9 mouse cellular contexts compared by ENCODE assay signal in genomic region chr19:46275307-46275706, GRCm38 (mm10). TPM values are rescaled to one million over a fixed set of nuclear protein-coding genes. Genes with fewer than 3 reads are reported as not detected.
DNase-seq lines count a peak whose midpoint lies in the region; ATAC-seq and TF ChIP-seq lines count a peak whose summit lies in the region.
"Had no signal": no experiment of that assay in that cellular context is flagged by ENCODE, and none has a peak within 500 bp of the region (broad histone marks: within the 10 kb centered on the region; RNA-seq: fewer than 3 reads in every experiment).

No protein-coding gene starts in this region.

- ATAC-seq in heart, postnatal 0 days (ENCODE audit: insufficient read depth, low read depth), result no peak
- ATAC-seq in lung, embryonic 14.5 days (ENCODE audit: insufficient read depth), result no peak

- no peak overlapping the region for H3K9ac ChIP-seq in heart, postnatal 0 days (replicated peaks; ENCODE audit: low read depth, low read length)
- no peak overlapping the region for H3K9ac ChIP-seq in lung, embryonic 14.5 days
- H3K9ac ChIP-seq: midbrain, embryonic 12.5 days had no signal

- H3K27ac ChIP-seq in heart, postnatal 0 days (ENCODE audit: low read depth), result no peak overlapping the region
- no peak overlapping the region for H3K27ac ChIP-seq in lung, embryonic 14.5 days (ENCODE audit: low read depth)
- H3K27ac ChIP-seq in heart, embryonic 10.5 days, result no peak overlapping the region
- H3K27ac ChIP-seq: midbrain, embryonic 12.5 days had no signal

- H3K9me3 ChIP-seq in heart, postnatal 0 days (replicated peaks; ENCODE audit: control insufficient read depth, low read length), result 0 out of 2 replicates have a peak, but pooled peaks cover 4% of the 10 kb centered on the region
- no peaks in the 10 kb centered on the region for H3K9me3 ChIP-seq in lung, embryonic 14.5 days (ENCODE audit: low read depth, low read length)
- H3K9me3 ChIP-seq in heart, embryonic 10.5 days, result no peaks in the 10 kb centered on the region
- H3K9me3 ChIP-seq: midbrain, embryonic 12.5 days had no signal

- peak; percentile 37 for TF ChIP-seq CTCF in heart, postnatal 0 days (IDR thresholded peaks at IDR 0.05; ENCODE audit: low read depth)
- TF ChIP-seq CTCF in lung, embryonic 14.5 days (IDR thresholded peaks at IDR 0.05; ENCODE audit: low read depth), result peak; percentile 51

- peaks cover 83% of the 10 kb centered on the region for H3K36me3 ChIP-seq in heart, postnatal 0 days (replicated peaks; ENCODE audit: control insufficient read depth, insufficient read depth, low read length)
- H3K36me3 ChIP-seq in lung, embryonic 14.5 days (ENCODE audit: insufficient read depth), result peaks cover 70% of the 10 kb centered on the region
- peaks cover 81% of the 10 kb centered on the region for H3K36me3 ChIP-seq in heart, embryonic 10.5 days

- H3K4me1 ChIP-seq in heart, postnatal 0 days (ENCODE audit: control insufficient read depth, insufficient read depth), result no peaks in the 10 kb centered on the region
- no peaks in the 10 kb centered on the region for H3K4me1 ChIP-seq in lung, embryonic 14.5 days (ENCODE audit: insufficient read depth)
- no peaks in the 10 kb centered on the region for H3K4me1 ChIP-seq in heart, embryonic 10.5 days
- H3K4me1 ChIP-seq: midbrain, embryonic 12.5 days had no signal

- no peak overlapping the region for H3K4me3 ChIP-seq in heart, postnatal 0 days (ENCODE audit: low read depth, low read length)
- H3K4me3 ChIP-seq in lung, embryonic 14.5 days (ENCODE audit: low read depth, low read length), result no peak overlapping the region
- H3K4me3 ChIP-seq in heart, embryonic 10.5 days, result no peak overlapping the region
- H3K4me3 ChIP-seq: midbrain, embryonic 12.5 days had no signal

- DNase-seq in heart, postnatal 0 days (ENCODE audit: low spot score), result no peak
- no peak for DNase-seq in heart, adult 11 months
- DNase-seq in A20 (ENCODE audit: low read depth, low spot score) (peak; percentile 53), NIH3T3 (ENCODE audit: low read depth) (peak; percentile 66)
- DNase-seq in lung, embryonic 14.5 days, result peak; percentile 39
- DNase-seq in neural tube, embryonic 10.5 days (ENCODE audit: extremely low spot score, low spot score), result no peak
- DNase-seq in layer of hippocampus, adult 9-10 months (ENCODE audit: low spot score), result no peak
- no peak for DNase-seq in heart, embryonic 10.5 days (ENCODE audit: low spot score)

- no peak overlapping the region for H3K4me2 ChIP-seq in heart, postnatal 0 days (ENCODE audit: low read depth, low read length)
- H3K4me2 ChIP-seq in lung, embryonic 14.5 days, result no peak overlapping the region
- H3K4me2 ChIP-seq: midbrain, embryonic 12.5 days had no signal

- TF ChIP-seq EP300 in heart, postnatal 0 days (IDR thresholded peaks at IDR 0.05; ENCODE audit: low read depth), result no peak

- H3K27me3 ChIP-seq in heart, postnatal 0 days (ENCODE audit: control insufficient read depth, insufficient read depth, low read length), result no peaks in the 10 kb centered on the region
- H3K27me3 ChIP-seq in lung, embryonic 14.5 days (ENCODE audit: insufficient read depth, low read length), result no peaks in the 10 kb centered on the region
- H3K27me3 ChIP-seq in heart, embryonic 10.5 days (ENCODE audit: insufficient read depth, poor library complexity, severe bottlenecking), result no peaks in the 10 kb centered on the region
- H3K27me3 ChIP-seq: midbrain, embryonic 12.5 days had no signal

RNA-seq across cellular contexts. Expression of gene Nfkb2, which starts 28.8 kb away (rescaled TPM):
- 26.9 and 28.8 TPM in 2 replicates for total RNA-seq in heart, postnatal 0 days (2014; rRNA removed; ENCODE audit: low replicate concordance)
- polyA plus RNA-seq in heart, postnatal 0 days (2015; fragmentation: Nextera tagmentation; extraction: Ambion mirVana), result 6.6 and 7.2 TPM in 2 replicates
- 7.7 TPM in 2 replicates for polyA plus RNA-seq in lung, embryonic 14.5 days (2014; fragmentation: Nextera tagmentation; extraction: Ambion mirVana)
- 5.9 and 7.2 TPM in 2 replicates for polyA plus RNA-seq in heart, embryonic 10.5 days (2016; fragmentation: Nextera tagmentation; extraction: Ambion mirVana)

RNA-seq across cellular contexts. Expression of gene Psd, which starts 51.6 kb away (rescaled TPM):
- 0.97 and 13.4 TPM in 2 replicates for total RNA-seq in heart, postnatal 0 days (2014; rRNA removed; ENCODE audit: low replicate concordance)
- 1.7 and 2.2 TPM in 2 replicates for polyA plus RNA-seq in heart, postnatal 0 days (2015; fragmentation: Nextera tagmentation; extraction: Ambion mirVana)
- 9.9 and 10.5 TPM in 2 replicates for polyA plus RNA-seq in lung, embryonic 14.5 days (2014; fragmentation: Nextera tagmentation; extraction: Ambion mirVana)
- 6.9 and 10.1 TPM in 2 replicates for polyA plus RNA-seq in heart, embryonic 10.5 days (2016; fragmentation: Nextera tagmentation; extraction: Ambion mirVana)

RNA-seq across cellular contexts. Expression of gene Fbxl15, which starts 52.7 kb away (rescaled TPM):
- total RNA-seq in heart, postnatal 0 days (2014; rRNA removed; ENCODE audit: low replicate concordance), result 10.4 and 13.3 TPM in 2 replicates
- 11.5 and 12.2 TPM in 2 replicates for polyA plus RNA-seq in heart, postnatal 0 days (2015; fragmentation: Nextera tagmentation; extraction: Ambion mirVana)
- 12.6 and 13.1 TPM in 2 replicates for polyA plus RNA-seq in lung, embryonic 14.5 days (2014; fragmentation: Nextera tagmentation; extraction: Ambion mirVana)
- polyA plus RNA-seq in heart, embryonic 10.5 days (2016; fragmentation: Nextera tagmentation; extraction: Ambion mirVana), result 10.3 and 11.3 TPM in 2 replicates

Comparison
In these comparisons a context has a peak if more than half of its experiments do, and no peak if none do; other contexts are left out.
1. DNase-seq: peak in A20 (single experiment), NIH3T3 (single experiment) and lung, embryonic 14.5 days (single experiment); none in heart, postnatal 0 days (single experiment), heart, adult 11 months (single experiment), neural tube, embryonic 10.5 days (single experiment), layer of hippocampus, adult 9-10 months (single experiment) and heart, embryonic 10.5 days (single experiment).